Mouse (Mus musculus) forebrain, embryonic 13.5 days (tissue): ENCODE data around the gene Reps2. TPM values are rescaled to one million over a fixed set of nuclear protein-coding genes. Genes with fewer than 3 reads are reported as not detected.

ENCODE experiments used
- ATAC-seq: fragments of 200-750 bp; cut with Nextera tagmentation; 2 replicates; pipeline ENCODE4 v1.8.0; 2017
- H3K27ac ChIP-seq: fragments of 300-500 bp; sonication (generic); 2 replicates; pipeline ENCODE4 v1.5.1; 2015; ENCODE audit warnings: inconsistent platforms, mild to moderate bottlenecking, moderate library complexity
- H3K27me3 ChIP-seq: fragments of 300-500 bp; sonication (generic); 2 replicates; pipeline ENCODE4 v1.6.1; 2015; ENCODE audit warnings: mild to moderate bottlenecking, inconsistent platforms
- H3K36me3 ChIP-seq: fragments of 300-500 bp; sonication (generic); 2 replicates; pipeline ENCODE4 v1.6.1; 2015; ENCODE audit warnings: mild to moderate bottlenecking, inconsistent platforms; ENCODE audit not compliant: poor library complexity, severe bottlenecking
- H3K4me1 ChIP-seq: fragments of 300-500 bp; sonication (generic); 2 replicates; pipeline ENCODE4 v1.6.1; 2015; ENCODE audit warnings: inconsistent platforms
- H3K4me2 ChIP-seq: fragments of 300-500 bp; sonication (generic); 2 replicates; pipeline ENCODE4 v1.6.1; 2015; ENCODE audit warnings: inconsistent platforms, mild to moderate bottlenecking, moderate library complexity
- H3K4me3 ChIP-seq: fragments of 300-500 bp; sonication (generic); 2 replicates; pipeline ENCODE4 v1.5.1; 2015; ENCODE audit warnings: mild to moderate bottlenecking, inconsistent platforms
- H3K9ac ChIP-seq: fragments of 300-500 bp; sonication (generic); 2 replicates; pipeline ENCODE4 v1.6.1; 2015; ENCODE audit warnings: mild to moderate bottlenecking, inconsistent platforms
- H3K9me3 ChIP-seq: fragments of 300-500 bp; sonication (generic); replicated peaks from 2 replicates; pipeline ENCODE4 v1.6.1; 2016; ENCODE audit warnings: inconsistent platforms
- WGBS: fragments of 180-500 bp; shearing (Covaris S2); methylation state at CpG from one replicate; pipeline ENCODE4 v1.1.7; 2015; 5-methylcytosine and 5-hydroxymethylcytosine counted together
- polyA plus RNA-seq: library from polyadenylated mRNA; unstranded; fragments of >200 nt; fragmentation: Nextera tagmentation; extraction: Ambion mirVana; gene quantifications from 2 replicates; pipeline ENCODE4 v1.2.1, GENCODE M21; 2015

The Reps2 gene
- polyA plus RNA-seq = 1.4 and 1.9 TPM in 2 replicates

GRCm38 (mm10) chrX:162643091-162643788, at the start of gene Reps2:
Gene Reps2, minus strand, starts transcription at chrX:162643649.
- Histone ChIP-seq H3K9ac (peak within 1 kb of the TSS; percentile 70), H3K36me3 (no peaks in the 10 kb centered on the region), H3K27ac (no peak within 1 kb of the TSS), H3K27me3 (peaks cover 8% of the 10 kb centered on the region; the same call in 1 of the 2 replicates), H3K4me2 (peak within 1 kb of the TSS; percentile 72), H3K9me3 (no peaks in the 10 kb centered on the region), H3K4me3 (peak within 1 kb of the TSS; percentile 57), H3K4me1 (no peaks in the 10 kb centered on the region)
- WGBS = 15% methylated on average over 39 of the region's 61 CpGs
- ATAC-seq = peak; percentile 99

- no peak overlapping the region for H3K4me3 ChIP-seq
- no peaks in the 10 kb centered on the region for H3K27me3 ChIP-seq
- H3K4me1 ChIP-seq = no peaks in the 10 kb centered on the region
- WGBS = 62% methylated on average over 2 of the region's 2 CpGs
- ATAC-seq = no peak
- H3K36me3 ChIP-seq = no peaks in the 10 kb centered on the region
- H3K4me2 ChIP-seq = no peak overlapping the region
- H3K27ac ChIP-seq = no peak overlapping the region
- no peak overlapping the region for H3K9ac ChIP-seq
- no peaks in the 10 kb centered on the region for H3K9me3 ChIP-seq
Measured at GRCm38 (mm10) chrX:162691272-162691671, 47.8 kb upstream of the Reps2 start.

GRCm38 (mm10) chrX:162685394-162685793, 41.9 kb upstream of the Reps2 start:
- WGBS = 82% methylated on average over 1 of the region's 1 CpGs
- Histone ChIP-seq H3K9ac (no peak overlapping the region), H3K36me3 (no peaks in the 10 kb centered on the region), H3K4me2 (no peak overlapping the region), H3K27ac (no peak overlapping the region), H3K4me1 (no peaks in the 10 kb centered on the region), H3K27me3 (no peaks in the 10 kb centered on the region), H3K4me3 (no peak overlapping the region), H3K9me3 (no peaks in the 10 kb centered on the region)
- no peak for ATAC-seq

GRCm38 (mm10) chrX:162679506-162679905, 36.1 kb upstream of the Reps2 start:
- H3K9ac ChIP-seq = no peak overlapping the region
- H3K27me3 ChIP-seq = no peaks in the 10 kb centered on the region; the same call in 1 of the 2 replicates
- H3K4me3 ChIP-seq = no peak overlapping the region
- peak; percentile 55; the same call in 1 of the 2 replicates for ATAC-seq
- H3K36me3 ChIP-seq = no peaks in the 10 kb centered on the region
- no peaks in the 10 kb centered on the region for H3K9me3 ChIP-seq
- H3K4me2 ChIP-seq = no peak overlapping the region
- H3K27ac ChIP-seq = no peak overlapping the region
- 50% methylated on average over 2 of the region's 2 CpGs for WGBS
- no peaks in the 10 kb centered on the region for H3K4me1 ChIP-seq

- no peaks in the 10 kb centered on the region for H3K36me3 ChIP-seq
- H3K27me3 ChIP-seq = no peaks in the 10 kb centered on the region; the same call in 1 of the 2 replicates
- no peaks in the 10 kb centered on the region for H3K9me3 ChIP-seq
- ATAC-seq = no peak
- WGBS = 97% methylated on average over 2 of the region's 2 CpGs
- H3K4me3 ChIP-seq = no peak overlapping the region
- H3K4me2 ChIP-seq = no peak overlapping the region
- no peak overlapping the region for H3K9ac ChIP-seq
- no peak overlapping the region for H3K27ac ChIP-seq
- no peaks in the 10 kb centered on the region for H3K4me1 ChIP-seq
Measured at GRCm38 (mm10) chrX:162678820-162679219, 35.4 kb upstream of the Reps2 start.

GRCm38 (mm10) chrX:162666166-162666565, 22.7 kb upstream of the Reps2 start:
- ATAC-seq = no peak
- Histone ChIP-seq H3K4me1 (no peaks in the 10 kb centered on the region), H3K9ac (no peak overlapping the region), H3K36me3 (no peaks in the 10 kb centered on the region), H3K4me2 (no peak overlapping the region), H3K4me3 (no peak overlapping the region), H3K27ac (no peak overlapping the region), H3K27me3 (no peaks in the 10 kb centered on the region), H3K9me3 (no peaks in the 10 kb centered on the region)
- WGBS = 80% methylated on average over 2 of the region's 2 CpGs

- Histone ChIP-seq H3K9me3 (no peaks in the 10 kb centered on the region), H3K27me3 (no peaks in the 10 kb centered on the region), H3K27ac (no peak overlapping the region), H3K4me1 (no peaks in the 10 kb centered on the region), H3K4me3 (no peak overlapping the region), H3K36me3 (no peaks in the 10 kb centered on the region), H3K9ac (no peak overlapping the region), H3K4me2 (no peak overlapping the region)
- 78% methylated on average over 1 of the region's 1 CpGs for WGBS
- no peak for ATAC-seq
Measured at GRCm38 (mm10) chrX:162660182-162660581, 16.7 kb upstream of the Reps2 start.

- H3K27me3 ChIP-seq = no peaks in the 10 kb centered on the region; the same call in 1 of the 2 replicates
- H3K4me1 ChIP-seq = no peaks in the 10 kb centered on the region
- H3K4me3 ChIP-seq = no peak overlapping the region
- no peaks in the 10 kb centered on the region for H3K36me3 ChIP-seq
- 89% methylated on average over 7 of the region's 7 CpGs for WGBS
- no peaks in the 10 kb centered on the region for H3K9me3 ChIP-seq
- no peak overlapping the region for H3K9ac ChIP-seq
- no peak overlapping the region for H3K27ac ChIP-seq
- no peak for ATAC-seq
- H3K4me2 ChIP-seq = no peak overlapping the region
Measured at GRCm38 (mm10) chrX:162653518-162653917, 10.1 kb upstream of the Reps2 start.

- 92% methylated on average over 3 of the region's 3 CpGs for WGBS
Measured at GRCm38 (mm10) chrX:162652445-162652844, 9.0 kb upstream of the Reps2 start.

GRCm38 (mm10) chrX:162651125-162651524, 7.7 kb upstream of the Reps2 start:
- H3K36me3 ChIP-seq = no peaks in the 10 kb centered on the region
- H3K27me3 ChIP-seq = no peaks in the 10 kb centered on the region; the same call in 1 of the 2 replicates
- H3K9ac ChIP-seq = no peak overlapping the region
- H3K4me2 ChIP-seq = no peak overlapping the region
- H3K4me3 ChIP-seq = no peak overlapping the region
- no peak overlapping the region for H3K27ac ChIP-seq
- no peak for ATAC-seq
- no peaks in the 10 kb centered on the region for H3K9me3 ChIP-seq
- no peaks in the 10 kb centered on the region for H3K4me1 ChIP-seq

More at GRCm38 (mm10) chrX:162652445-162652844, 9.0 kb upstream of the Reps2 start:
- Histone ChIP-seq H3K9ac (no peak overlapping the region), H3K4me2 (no peak overlapping the region), H3K4me3 (no peak overlapping the region), H3K27ac (no peak overlapping the region), H3K27me3 (no peaks in the 10 kb centered on the region; the same call in 1 of the 2 replicates), H3K9me3 (no peaks in the 10 kb centered on the region), H3K4me1 (no peaks in the 10 kb centered on the region), H3K36me3 (no peaks in the 10 kb centered on the region)
- no peak for ATAC-seq

GRCm38 (mm10) chrX:162643789-162644092, 292 bp upstream of the Reps2 start:
- peaks cover 8% of the 10 kb centered on the region; the same call in 1 of the 2 replicates for H3K27me3 ChIP-seq
- 15% methylated on average over 4 of the region's 4 CpGs for WGBS
- H3K4me1 ChIP-seq = no peaks in the 10 kb centered on the region
- H3K4me3 ChIP-seq = peak overlapping the region; percentile 57
- ATAC-seq = no peak
- peak overlapping the region; percentile 72 for H3K4me2 ChIP-seq
- H3K9me3 ChIP-seq = no peaks in the 10 kb centered on the region
- 0 out of 2 replicates have a peak overlapping the region, but pooled peaks have one; percentile 70 for H3K9ac ChIP-seq
- H3K36me3 ChIP-seq = no peaks in the 10 kb centered on the region
- no peak overlapping the region for H3K27ac ChIP-seq

GRCm38 (mm10) chrX:162642402-162643090, 903 bp downstream of the Reps2 start:
- no peaks in the 10 kb centered on the region for H3K36me3 ChIP-seq
- H3K27ac ChIP-seq = no peak overlapping the region
- H3K9ac ChIP-seq = peak overlapping the region; percentile 70; the same call in 1 of the 2 replicates
- peak overlapping the region; percentile 72 for H3K4me2 ChIP-seq
- no peaks in the 10 kb centered on the region for H3K4me1 ChIP-seq
- no peaks in the 10 kb centered on the region for H3K9me3 ChIP-seq
- H3K4me3 ChIP-seq = peak overlapping the region; percentile 57
- ATAC-seq = no peak; the same call in 1 of the 2 replicates
- 45% methylated on average over 10 of the region's 11 CpGs for WGBS
- H3K27me3 ChIP-seq = peaks cover 8% of the 10 kb centered on the region; the same call in 1 of the 2 replicates
